Mouse (Mus musculus) spleen, adult 2 months (tissue): Measurements from ENCODE around the gene Zfp52.

Experiments used
- CTCF ChIP-seq: fragments of 200-500 bp; IDR thresholded peaks from 2 replicates; pipeline ENCODE4 v1.5.1; 2011; ENCODE audit warnings: mild to moderate bottlenecking, inconsistent platforms; ENCODE audit not compliant: insufficient read depth, insufficient read length, insufficient replicate concordance; ENCODE audit errors: extremely low read depth
- POLR2A ChIP-seq: fragments of 200-500 bp; IDR thresholded peaks from 2 replicates; pipeline ENCODE4 v1.6.1; 2011; ENCODE audit warnings: low read depth, low read length, inconsistent platforms

- TF ChIP-seq POLR2A, result no peak
- TF ChIP-seq CTCF, result peak; percentile 35; the same call in 1 of the 2 replicates
These were observed 44.3 kb downstream of the Zfp52 start for GRCm38 (mm10) chr17:21579493-21580175.
